Mouse (Mus musculus) cerebellum, adult 9-11 months (tissue): ENCODE results near the gene H2-DMb2.
"Not testable (repeated sequence)": the region's sequence is repeated elsewhere in the genome, so short reads cannot be mapped to it uniquely, and the experiment has no call there.

Experiments
- DNase-seq: peaks from one replicate; pipeline ENCODE4 v3.0.0; 2022

H2-DMb2 gene

GRCm38 (mm10) chr17:34137601-34138000 lies 5.5 kb upstream of the H2-DMb2 start:
- peak; percentile 16 for DNase-seq

DNA sequence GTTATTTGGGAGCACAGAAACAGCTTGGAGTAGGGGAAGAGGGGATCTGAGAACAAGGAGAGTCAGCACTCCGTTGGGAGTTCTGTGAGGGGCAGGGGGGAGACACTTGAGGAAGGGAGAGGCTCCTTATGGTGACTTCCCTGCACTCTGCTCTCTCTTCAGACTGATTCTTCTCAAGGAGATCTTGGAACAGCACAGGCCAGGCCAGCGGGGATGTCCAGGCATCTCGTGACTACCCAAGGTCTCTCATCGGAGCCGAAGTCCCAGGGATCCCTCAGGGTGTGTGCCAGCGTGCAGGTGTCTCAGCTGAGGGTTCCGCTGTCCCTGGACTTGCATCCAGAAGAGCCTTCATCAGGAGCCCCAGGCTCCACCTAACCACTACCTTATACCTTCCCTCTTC lies 4.5 kb upstream of the H2-DMb2 start:
- peak; percentile 2 for DNase-seq

DNA sequence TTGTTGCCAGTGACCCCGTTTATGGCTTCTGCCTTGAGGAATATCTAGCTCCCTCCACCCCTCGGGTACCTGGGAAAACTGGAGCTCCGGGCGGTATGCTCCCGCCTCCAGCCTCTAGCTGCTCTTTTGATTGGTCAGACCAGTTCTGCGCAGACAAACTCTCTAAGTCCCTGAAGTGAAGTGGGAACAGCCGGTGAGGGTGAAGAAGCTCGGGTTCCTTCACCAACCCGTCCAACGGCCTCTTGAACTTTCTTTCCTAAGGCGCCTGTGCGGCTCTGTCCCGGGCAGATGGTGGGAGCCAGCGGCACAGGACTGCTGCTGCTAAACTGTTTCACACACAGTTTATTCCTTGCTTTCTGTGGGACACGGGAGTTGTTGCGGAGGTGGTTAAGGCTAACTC lies 3.7 kb upstream of the H2-DMb2 start:
- DNase-seq = no peak

DNA sequence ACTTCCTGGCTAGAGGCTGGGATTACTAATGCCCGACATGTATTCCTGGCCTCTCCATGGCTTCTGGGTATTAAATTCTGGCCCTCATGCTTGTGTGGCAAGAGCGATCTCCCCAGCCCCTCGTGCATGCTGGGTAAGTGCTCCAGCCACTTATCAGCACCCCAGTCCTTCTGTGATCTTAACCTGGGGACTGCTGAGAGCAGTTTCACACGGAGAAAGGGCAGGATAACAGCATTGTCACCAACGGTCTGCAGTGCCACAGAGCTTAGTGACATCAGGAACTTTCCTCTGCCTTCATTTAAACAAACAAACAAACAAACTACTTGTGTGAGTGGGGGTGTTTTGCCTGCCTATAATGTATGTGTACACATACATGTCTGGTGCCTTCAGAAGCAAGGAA lies 2.9 kb upstream of the H2-DMb2 start:
- no peak for DNase-seq

DNA sequence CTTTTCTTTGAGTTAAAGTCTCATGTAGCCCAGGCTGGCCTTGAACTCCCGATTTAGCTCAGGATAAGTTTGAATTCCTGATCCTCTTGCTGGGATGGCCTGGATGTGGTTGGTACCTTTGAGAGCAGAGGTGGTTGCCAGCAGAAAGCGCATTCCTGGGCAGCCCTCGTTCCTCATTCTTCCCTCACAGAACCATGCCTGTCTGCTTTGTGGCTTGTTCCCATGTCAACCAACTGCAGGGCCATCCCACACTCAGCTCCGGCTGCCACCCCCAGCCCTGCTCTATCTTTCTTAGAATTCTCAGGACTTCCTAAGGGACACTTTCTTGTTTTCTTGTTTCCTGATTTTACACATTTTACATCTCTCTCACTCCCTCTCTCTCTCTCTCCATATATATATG lies 1.7 kb upstream of the H2-DMb2 start:
- DNase-seq = no peak

GRCm38 (mm10) chr17:34142456-34143010 lies 574 bp upstream of the H2-DMb2 start:
- DNase-seq = no peak

GRCm38 (mm10) chr17:34143461-34143860 lies 354 bp downstream of the H2-DMb2 start:
- DNase-seq = no peak

DNA sequence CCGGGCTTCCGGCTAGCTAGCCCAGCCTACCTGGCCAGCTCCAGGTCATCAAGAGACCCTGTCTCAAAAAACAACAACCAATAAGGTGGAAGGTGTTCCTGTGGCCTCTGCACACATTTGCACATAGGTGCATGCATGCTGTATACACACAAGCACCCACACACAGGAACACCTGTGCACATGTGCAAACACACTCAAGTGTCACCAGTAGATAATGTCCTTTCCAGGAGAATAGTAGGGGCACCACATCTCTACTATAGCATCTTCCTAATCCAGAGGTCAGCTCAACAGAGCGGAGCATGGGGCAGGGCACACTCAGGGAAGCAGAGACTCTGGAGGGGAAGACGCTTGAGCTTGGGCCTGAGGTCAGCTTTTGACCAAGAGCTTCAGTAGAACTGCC lies 1.1 kb downstream of the H2-DMb2 start:
- DNase-seq = not testable (repeated sequence)

- no peak for DNase-seq
These were observed 1.9 kb downstream of the H2-DMb2 start for GRCm38 (mm10) chr17:34144960-34145371.

- DNase-seq = no peak
These were observed 9.8 kb downstream of the H2-DMb2 start, which contains the start of gene H2-DMb1 for GRCm38 (mm10) chr17:34152923-34153322. TSS of gene H2-DMb1 (plus strand) at chr17:34153072.

- DNase-seq = no peak
These were observed 12.4 kb downstream of the H2-DMb2 start for GRCm38 (mm10) chr17:34155534-34155933.

DNA sequence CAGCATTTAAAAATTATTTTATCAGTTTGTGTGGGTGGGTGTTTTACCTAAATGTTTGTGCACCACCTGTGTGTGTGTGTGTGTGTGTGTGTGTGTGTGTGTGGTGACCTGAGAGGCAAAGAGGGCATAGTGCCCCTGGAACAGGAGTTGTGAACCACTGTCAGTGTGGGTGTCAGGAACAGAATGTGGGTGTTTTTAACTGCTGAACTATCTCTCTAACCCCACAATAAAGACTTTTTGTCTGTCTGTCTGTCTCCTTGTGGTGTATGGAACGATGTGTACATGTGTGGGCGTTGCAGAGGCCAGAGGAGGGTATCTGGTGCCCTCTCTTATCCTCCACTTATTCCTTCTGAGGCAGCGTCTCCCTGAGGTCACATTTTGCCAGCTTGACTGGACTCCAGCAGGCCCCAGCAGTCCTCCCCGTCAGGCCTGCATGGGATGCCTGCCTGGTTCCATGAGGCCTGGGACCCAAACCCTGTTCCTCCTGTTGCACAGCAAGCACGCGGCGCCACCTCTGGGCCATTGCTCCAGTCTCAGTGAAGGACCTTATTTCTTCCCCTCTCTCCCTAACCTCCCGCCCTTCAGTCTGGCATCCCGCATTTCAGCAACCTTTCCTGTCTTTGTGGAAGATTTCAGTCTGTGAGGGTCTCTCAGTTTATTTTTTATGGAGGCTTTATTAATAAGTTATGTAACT lies 21.2 kb downstream of the H2-DMb2 start:
- DNase-seq = no peak

DNA sequence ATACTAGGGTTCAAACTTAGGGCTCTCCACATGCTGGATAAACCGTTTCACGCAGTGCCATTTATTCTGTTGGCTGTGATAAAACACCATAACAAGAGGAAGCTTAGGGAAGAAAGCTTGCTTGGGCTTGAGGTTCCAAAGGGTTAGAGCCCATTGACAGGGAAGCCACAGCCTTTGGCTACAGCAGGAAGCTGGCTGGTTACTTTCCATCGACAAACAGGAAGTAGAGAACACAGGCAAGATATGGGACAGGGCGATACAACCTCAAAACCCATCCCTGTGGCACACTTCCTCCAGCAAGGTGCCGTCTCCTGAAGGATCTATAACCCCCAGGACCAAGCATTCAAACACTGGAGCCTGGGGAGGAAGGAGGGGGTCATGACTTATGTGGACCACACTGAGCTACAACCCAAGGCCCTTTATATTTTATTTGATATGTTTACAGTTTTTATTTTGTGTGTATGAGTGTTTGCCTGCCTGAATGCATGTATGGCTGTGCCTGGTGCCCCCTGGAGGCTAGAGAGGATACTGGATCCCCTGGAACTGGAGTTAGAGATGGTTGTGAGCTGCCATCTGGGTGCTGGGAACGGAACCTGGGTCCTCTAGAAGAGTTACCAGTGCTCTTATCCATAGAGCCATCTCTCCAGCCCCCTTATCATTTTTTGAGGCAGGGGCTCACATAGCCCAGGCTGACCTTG lies 22.1 kb downstream of the H2-DMb2 start:
- no peak for DNase-seq

GRCm38 (mm10) chr17:34169279-34169678 lies 26.2 kb downstream of the H2-DMb2 start:
- DNase-seq = no peak

GRCm38 (mm10) chr17:34170487-34170876 lies 27.4 kb downstream of the H2-DMb2 start:
- DNase-seq = no peak

DNA sequence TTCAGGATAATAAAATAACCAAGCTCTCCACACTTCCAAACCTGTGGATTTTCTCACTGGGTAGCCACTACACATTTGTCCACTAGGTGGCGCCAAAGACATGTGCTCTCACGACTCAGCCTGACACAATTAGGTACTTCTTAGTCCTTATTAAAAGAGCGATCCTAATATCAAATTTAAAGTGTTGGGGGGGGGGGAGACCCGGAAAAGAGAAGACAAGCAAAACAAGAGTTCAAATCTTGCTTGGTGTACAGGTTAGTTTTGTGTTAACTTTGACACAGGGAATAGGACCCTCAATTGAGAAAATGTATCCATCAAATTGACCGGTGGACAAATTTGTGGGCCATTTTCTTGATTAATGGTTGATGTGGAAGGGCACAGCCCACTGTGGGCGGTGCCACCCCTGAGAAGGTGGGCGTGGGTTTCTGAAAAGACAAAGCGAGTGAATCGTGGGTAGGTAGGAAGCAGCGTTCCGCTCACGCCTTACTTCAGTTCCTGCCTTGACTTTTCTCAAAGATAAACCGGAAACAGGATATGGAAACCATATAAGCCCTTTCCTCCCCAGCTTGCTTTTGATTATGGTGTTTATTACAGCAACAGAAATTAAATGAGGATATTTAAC lies 27.9 kb downstream of the H2-DMb2 start:
- DNase-seq = peak; percentile 51

- no peak for DNase-seq
These were observed 29.4 kb downstream of the H2-DMb2 start for GRCm38 (mm10) chr17:34172528-34172927.

- DNase-seq = no peak
These were observed 31.0 kb downstream of the H2-DMb2 start for GRCm38 (mm10) chr17:34174075-34174474.

- DNase-seq = no peak
These were observed 34.1 kb downstream of the H2-DMb2 start for GRCm38 (mm10) chr17:34177179-34177578.

DNA sequence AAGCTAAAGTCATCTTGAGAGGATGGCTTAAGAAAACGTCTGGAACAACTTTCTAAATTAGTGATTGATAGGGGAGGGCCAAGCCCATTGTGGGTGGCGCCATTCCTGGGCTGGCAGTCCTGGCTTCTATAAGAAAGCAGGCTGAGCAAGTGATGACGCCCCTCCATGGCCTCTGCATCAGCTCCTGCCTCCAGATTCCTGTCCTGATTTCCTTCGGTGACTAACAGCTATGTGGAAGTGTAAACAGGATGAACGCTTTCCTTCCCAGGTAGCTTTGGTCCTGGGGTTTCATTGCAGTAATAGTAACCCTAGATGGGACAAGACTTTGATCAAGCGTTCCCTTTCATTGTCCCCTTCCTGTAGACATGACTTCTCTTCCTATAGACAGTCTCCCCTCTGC lies 35.9 kb downstream of the H2-DMb2 start:
- no peak for DNase-seq

DNA sequence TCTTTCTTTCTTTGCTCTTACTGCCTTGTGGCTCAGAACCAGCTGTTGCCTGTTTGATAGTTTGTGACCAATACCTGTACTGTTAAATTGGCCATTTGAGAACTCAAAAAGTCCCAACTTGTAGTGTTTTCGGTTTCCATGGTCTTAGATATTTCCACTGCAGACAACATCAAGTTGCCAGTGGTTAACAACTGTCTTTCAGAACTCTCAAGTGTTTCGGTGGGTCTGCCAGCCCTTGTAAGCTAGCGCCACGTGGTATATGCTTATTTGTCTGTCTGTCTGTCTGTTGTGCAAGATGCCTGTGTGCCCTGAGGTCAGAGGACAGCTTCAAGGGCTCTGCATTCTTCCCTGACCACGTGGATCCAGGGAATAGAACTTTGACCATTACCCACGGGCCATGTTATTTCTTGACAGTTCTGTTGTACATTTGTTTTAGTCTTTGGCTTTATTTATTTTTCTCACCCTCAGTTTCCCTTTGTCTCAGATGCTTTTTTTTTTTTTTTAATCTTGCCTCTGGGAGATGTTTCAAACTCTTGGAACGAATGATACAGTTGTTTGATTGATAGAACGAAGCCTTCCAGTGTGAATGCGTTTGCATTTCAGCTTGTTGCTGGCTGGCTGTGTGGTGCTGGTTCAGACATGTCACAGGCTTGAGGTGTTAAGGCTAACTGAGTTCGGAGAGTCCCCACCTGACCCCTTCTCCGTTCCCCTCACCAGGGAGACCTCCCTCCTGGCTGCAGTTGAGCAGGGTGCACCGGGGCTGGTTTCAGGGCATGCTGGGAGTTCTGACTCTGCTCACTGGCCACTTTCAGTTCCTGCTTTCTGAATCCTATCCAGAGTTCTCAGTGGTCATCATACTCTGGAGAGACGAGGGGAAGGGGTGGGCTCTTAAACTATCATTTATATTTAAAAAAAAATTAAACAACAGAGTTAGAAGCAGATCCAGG lies 37.1 kb downstream of the H2-DMb2 start:
- no peak for DNase-seq

- no peak for DNase-seq
These were observed 40.6 kb downstream of the H2-DMb2 start for GRCm38 (mm10) chr17:34183564-34184219.
